Mouse (Mus musculus) liver, postnatal 0 days (tissue): ENCODE data around the gene St7.

ENCODE experiments used
- CTCF ChIP-seq: sonication (generic); IDR thresholded peaks from 2 replicates; pipeline ENCODE4 v1.5.1; 2016; ENCODE audit warnings: antibody characterized with exemption, low read depth
- EP300 ChIP-seq: IDR thresholded peaks from 2 replicates; pipeline ENCODE4 v1.6.1; 2016; ENCODE audit warnings: antibody characterized with exemption, low read depth, mild to moderate bottlenecking

- no peak for TF ChIP-seq CTCF
- TF ChIP-seq EP300, result no peak
Observed at GRCm38 (mm10) chr6:17947130-17947831, 254.5 kb downstream of the St7 start.
